Comparison of ENCODE assay signal across 8 mouse cellular contexts in genomic region chrX:136740087-136740790, GRCm38 (mm10). TPM values are rescaled to one million over a fixed set of nuclear protein-coding genes. Genes with fewer than 3 reads are reported as not detected.
DNase-seq lines count a peak whose midpoint lies in the region; ATAC-seq and TF ChIP-seq lines count a peak whose summit lies in the region.

No protein-coding gene starts in this region.

- H3K9me3 ChIP-seq in limb, embryonic 12.5 days, result no peaks in the 10 kb centered on the region

- H3K27ac ChIP-seq in cerebellum, adult 2 months (ENCODE audit: insufficient read depth, low read length), result no peak overlapping the region
- no peak overlapping the region for H3K27ac ChIP-seq in spleen, adult 2 months (ENCODE audit: insufficient read depth, low read length)
- peak overlapping the region; percentile 84; the same call in 1 of the 2 replicates for H3K27ac ChIP-seq in limb, embryonic 12.5 days

- no peak for TF ChIP-seq POLR2A in cerebellum, adult 2 months (IDR thresholded peaks at IDR 0.05; ENCODE audit: borderline replicate concordance, insufficient read depth, low read length)
- no peak for TF ChIP-seq POLR2A in spleen, adult 2 months (IDR thresholded peaks at IDR 0.05; ENCODE audit: low read depth, low read length)

- intact Hi-C loops in left cerebral cortex, postnatal 25 days (cut with DNase I), result loop anchor here (2.0 to 5.0 kb wide), 3 partner anchors 115 to 297 kb away; partner anchors contain the start of gene Slc25a53

- peak overlapping the region; percentile 61; the same call in 1 of the 2 replicates for H3K4me2 ChIP-seq in limb, embryonic 12.5 days

- no peaks in the 10 kb centered on the region for H3K27me3 ChIP-seq in cerebellum, adult 2 months (ENCODE audit: control insufficient read depth, insufficient read depth, low read length)
- H3K27me3 ChIP-seq in spleen, adult 2 months (ENCODE audit: control insufficient read depth, insufficient read depth, low read length), result no peaks in the 10 kb centered on the region
- peaks cover 2% of the 10 kb centered on the region; the same call in 1 of the 2 replicates for H3K27me3 ChIP-seq in limb, embryonic 12.5 days

- no peaks in the 10 kb centered on the region for H3K36me3 ChIP-seq in spleen, adult 2 months (ENCODE audit: control insufficient read depth, insufficient read depth, low read length)
- H3K36me3 ChIP-seq in limb, embryonic 12.5 days, result peaks cover 11% of the 10 kb centered on the region; the same call in 1 of the 2 replicates

- H3K4me1 ChIP-seq in cerebellum, adult 2 months (ENCODE audit: control insufficient read depth, insufficient read depth, low read length), result no peaks in the 10 kb centered on the region
- H3K4me1 ChIP-seq in spleen, adult 2 months (ENCODE audit: control insufficient read depth, insufficient read depth, insufficient read length), result no peaks in the 10 kb centered on the region
- H3K4me1 ChIP-seq in limb, embryonic 12.5 days (replicated peaks), result 0 out of 2 replicates have a peak, but pooled peaks cover 2% of the 10 kb centered on the region

- TF ChIP-seq CTCF in cerebellum, adult 2 months (IDR thresholded peaks at IDR 0.05; ENCODE audit: borderline replicate concordance, insufficient read depth, low read depth, low read length), result no peak
- TF ChIP-seq CTCF in spleen, adult 2 months (IDR thresholded peaks at IDR 0.05; ENCODE audit: extremely low read depth, insufficient read depth, insufficient read length, insufficient replicate concordance), result no peak

- peak overlapping the region; percentile 65 for H3K9ac ChIP-seq in limb, embryonic 12.5 days (replicated peaks)

- peak overlapping the region; percentile 98 for H3K4me3 ChIP-seq in cerebellum, adult 2 months (replicated peaks; ENCODE audit: insufficient read depth, low read depth, low read length)
- H3K4me3 ChIP-seq in spleen, adult 2 months (ENCODE audit: extremely low read depth, insufficient read depth, insufficient read length), result peak overlapping the region; percentile 27
- H3K4me3 ChIP-seq in limb, embryonic 12.5 days (replicated peaks), result peak overlapping the region; percentile 47

- no peak for ATAC-seq in cerebellum, adult (ENCODE audit: insufficient number of reproducible peaks, low FRiP score, low TSS enrichment)
- no peak for ATAC-seq in limb, embryonic 12.5 days (ENCODE audit: insufficient number of reproducible peaks, insufficient read depth, low FRiP score, low TSS enrichment, low read depth)

- peak in 1 of 2 experiments; percentile 2 for DNase-seq in cerebellum, adult 2 months
- no peak for DNase-seq in spleen, adult 2 months (ENCODE audit: low read depth in 1 of 2, low spot score in 2 of 2)
- no peak for DNase-seq in spleen, adult 12 weeks (ENCODE audit: low spot score)
- DNase-seq in retina, embryonic 14.5 days (ENCODE audit: low spot score), result peak; percentile 36
- DNase-seq in T-cell, adult 2 months (ENCODE audit: low spot score), result no peak
- no peak for DNase-seq in left cerebral cortex, postnatal 25 days (ENCODE audit: low spot score in 2 of 2)

- 6% methylated on average over 15 of the region's 15 CpGs for WGBS in cerebellum, adult 2 months
- WGBS in spleen, adult 2 months, result 32% methylated on average over 15 of the region's 15 CpGs
- 26% methylated on average over 15 of the region's 15 CpGs for WGBS in limb, embryonic 12.5 days

RNA-seq across cellular contexts. Expression of gene Morf4l2, which starts 3.3 kb away (rescaled TPM):
- polyA plus RNA-seq in cerebellum, adult 2 months (2012; rRNA removed), result 223 and 236 TPM in 2 replicates
- 10.9 and 13.4 TPM in 2 replicates for polyA plus RNA-seq in spleen, adult 2 months (2012; rRNA removed)
- polyA plus RNA-seq in limb, embryonic 12.5 days (2016; fragmentation: Nextera tagmentation; extraction: Ambion mirVana), result 576 and 582 TPM in 2 replicates
- 100 to 1,000 TPM; 337 to 381 TPM for total RNA-seq in left cerebral cortex, postnatal 25 days (2021)

RNA-seq across cellular contexts. Expression of gene Tceal1, which starts 32.5 kb away (rescaled TPM):
- 17.5 and 18.7 TPM in 2 replicates for polyA plus RNA-seq in cerebellum, adult 2 months (2012; rRNA removed)
- 0.16 and 0.25 TPM in 2 replicates for polyA plus RNA-seq in spleen, adult 2 months (2012; rRNA removed)
- 9.9 and 10.2 TPM in 2 replicates for polyA plus RNA-seq in limb, embryonic 12.5 days (2016; fragmentation: Nextera tagmentation; extraction: Ambion mirVana)
- 10 to 100 TPM; 11.9 to 15.2 TPM for total RNA-seq in left cerebral cortex, postnatal 25 days (2021)

RNA-seq across cellular contexts. Expression of gene Glra4, which starts 39.7 kb away (rescaled TPM):
- 0.57 and 1.1 TPM in 2 replicates for polyA plus RNA-seq in cerebellum, adult 2 months (2012; rRNA removed)
- not detected in 2 replicates for polyA plus RNA-seq in spleen, adult 2 months (2012; rRNA removed)
- polyA plus RNA-seq in limb, embryonic 12.5 days (2016; fragmentation: Nextera tagmentation; extraction: Ambion mirVana), result 0.18 TPM in 1 of 2 replicates, not detected in the other
- total RNA-seq in left cerebral cortex, postnatal 25 days (2021), result under 1 TPM; 0.18 to 0.21 TPM

Comparison
In these comparisons a context has a peak if more than half of its experiments do, and no peak if none do; other contexts are left out.
1. H3K4me3 ChIP-seq: peak in every context shown above with its lines; median percentile 98 in cerebellum, adult 2 months; 47 in limb, embryonic 12.5 days; 27 in spleen, adult 2 months.
2. RNA of gene Morf4l2, which starts 3.3 kb away (polyA plus RNA-seq): 576 to 582 TPM in limb, embryonic 12.5 days and 223 to 236 TPM in cerebellum, adult 2 months; 10.9 to 13.4 TPM in spleen, adult 2 months; every median in the first group is over 10 times any median in the second.